Mouse (Mus musculus) ES-CJ7 (cell line): ENCODE measurements around the gene Rb1.
A peak's percentile ranks its signal among the peaks of the same experiment; 100 is the strongest.

Experiments
- DNase-seq: peaks from one replicate; pipeline ENCODE4 v3.0.0; 2011; ENCODE audit warnings: low read depth, low spot score

Rb1 gene

DNA sequence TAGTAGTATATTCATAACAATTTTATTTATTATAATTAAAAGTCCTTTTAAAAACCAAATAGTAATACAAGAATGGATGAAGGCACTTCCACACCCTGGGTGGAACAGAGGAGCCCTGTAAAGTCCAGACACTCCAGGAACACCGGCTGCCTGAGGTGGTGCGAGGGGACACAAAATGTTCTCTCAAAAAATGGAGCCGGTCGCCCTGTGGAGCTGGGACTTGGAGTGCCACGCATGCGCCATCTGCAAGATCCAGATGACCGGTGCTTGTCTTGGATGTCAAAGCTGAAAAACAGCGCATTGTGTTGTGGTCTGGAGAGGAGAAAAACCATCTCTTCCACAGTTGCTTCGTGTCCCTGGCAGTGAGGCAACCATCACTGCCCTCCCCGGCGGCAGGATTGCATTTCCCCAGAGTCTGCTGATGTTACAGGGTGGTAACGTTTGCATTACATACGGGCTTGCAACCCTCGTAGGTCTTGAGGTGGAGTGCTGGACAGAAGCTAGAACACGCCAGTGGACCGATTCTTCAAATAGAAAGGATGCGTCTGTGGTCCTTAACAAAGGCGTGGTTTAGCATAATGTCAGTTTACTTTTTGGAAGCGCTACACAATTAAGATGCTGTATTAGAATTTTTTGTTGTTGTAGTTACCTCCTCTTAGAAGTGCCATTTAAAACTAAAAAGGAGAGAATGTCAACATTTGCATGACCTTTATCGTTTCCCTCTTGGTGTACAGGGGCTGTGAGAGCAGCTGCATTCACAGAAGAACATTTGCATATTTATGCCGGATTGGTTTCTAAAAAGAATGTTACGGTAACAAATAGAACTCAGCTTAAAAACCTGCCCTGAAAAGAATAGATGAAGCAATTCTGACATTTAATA lies 9.5 kb upstream of the Rb1 start:
- peak; percentile 12 for DNase-seq

DNA sequence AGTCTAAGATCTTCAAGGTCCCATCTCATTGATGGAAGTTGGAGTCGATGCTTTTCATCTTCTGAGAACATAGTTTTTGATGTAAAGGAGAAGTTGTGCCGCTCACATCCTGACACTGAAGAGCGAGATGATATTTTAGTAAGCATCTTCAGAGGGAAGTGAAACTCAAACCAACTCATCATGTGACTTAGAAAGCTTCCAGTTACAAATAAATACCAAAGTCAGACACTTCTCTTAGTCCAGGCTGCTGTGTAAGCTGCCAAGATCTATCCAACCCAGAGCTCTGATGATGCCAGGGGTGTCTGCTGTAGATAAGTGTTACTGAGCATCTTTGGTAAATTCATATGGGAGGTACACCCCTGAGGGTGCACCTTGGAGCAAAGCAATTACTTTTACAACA lies 8.3 kb upstream of the Rb1 start:
- no peak for DNase-seq

DNA sequence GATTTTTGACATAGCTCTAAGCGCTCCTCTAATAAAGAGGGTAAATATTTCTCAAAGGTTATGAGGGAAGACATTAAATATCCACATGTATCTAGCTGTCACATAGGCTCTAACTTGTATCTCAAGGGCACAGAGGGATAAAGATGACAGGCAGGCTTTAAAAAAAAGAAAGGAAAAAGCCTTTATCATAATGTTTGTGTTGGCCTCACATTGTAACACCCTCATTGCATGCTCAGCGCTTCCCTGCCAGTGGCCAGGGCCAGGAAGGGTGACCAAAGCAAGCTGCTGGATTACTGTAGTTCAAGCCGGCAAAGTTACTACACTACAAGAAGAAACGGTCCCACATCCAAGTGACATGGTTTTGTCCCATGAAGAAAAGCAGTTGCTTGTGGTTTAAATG lies 5.8 kb upstream of the Rb1 start:
- no peak for DNase-seq

DNA sequence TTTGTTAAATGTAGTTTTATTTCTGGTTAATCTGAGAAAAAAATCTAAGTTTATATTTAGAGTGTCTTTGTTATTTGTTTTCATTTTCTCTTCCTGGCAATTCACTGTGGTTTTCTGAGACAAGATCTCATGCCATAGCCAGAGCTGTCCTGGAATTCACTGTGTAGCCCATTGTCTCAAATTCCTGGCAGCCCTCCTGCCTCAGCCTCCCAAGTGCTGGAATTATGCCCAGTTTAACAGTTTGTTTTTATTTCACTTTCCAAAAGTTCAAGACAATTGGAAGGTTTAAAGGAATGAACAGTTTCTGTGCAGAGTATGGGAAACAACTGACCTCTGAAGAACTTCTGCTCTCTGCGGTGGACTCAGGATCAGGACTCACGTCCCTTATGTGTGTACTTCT lies 4.2 kb upstream of the Rb1 start:
- no peak for DNase-seq

DNA sequence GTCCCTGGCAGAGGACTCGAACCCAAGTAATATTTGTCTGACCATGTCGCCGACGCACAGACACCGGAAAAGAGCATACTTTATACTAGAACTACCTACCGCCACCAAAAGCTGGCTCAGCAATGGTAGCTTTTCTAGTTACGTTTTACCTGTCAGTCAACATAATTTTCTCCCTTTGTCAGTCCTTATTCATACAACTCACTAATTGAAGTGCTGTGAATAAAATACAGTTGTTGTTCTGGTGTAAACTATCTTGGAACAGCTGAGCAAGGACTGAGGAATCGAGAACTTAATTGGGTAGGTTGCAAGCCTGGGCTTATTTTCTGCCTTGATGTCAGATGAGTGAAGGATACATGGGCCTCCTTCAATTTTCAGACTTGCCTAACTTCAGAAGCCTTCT lies 889 bp upstream of the Rb1 start:
- no peak for DNase-seq

DNA sequence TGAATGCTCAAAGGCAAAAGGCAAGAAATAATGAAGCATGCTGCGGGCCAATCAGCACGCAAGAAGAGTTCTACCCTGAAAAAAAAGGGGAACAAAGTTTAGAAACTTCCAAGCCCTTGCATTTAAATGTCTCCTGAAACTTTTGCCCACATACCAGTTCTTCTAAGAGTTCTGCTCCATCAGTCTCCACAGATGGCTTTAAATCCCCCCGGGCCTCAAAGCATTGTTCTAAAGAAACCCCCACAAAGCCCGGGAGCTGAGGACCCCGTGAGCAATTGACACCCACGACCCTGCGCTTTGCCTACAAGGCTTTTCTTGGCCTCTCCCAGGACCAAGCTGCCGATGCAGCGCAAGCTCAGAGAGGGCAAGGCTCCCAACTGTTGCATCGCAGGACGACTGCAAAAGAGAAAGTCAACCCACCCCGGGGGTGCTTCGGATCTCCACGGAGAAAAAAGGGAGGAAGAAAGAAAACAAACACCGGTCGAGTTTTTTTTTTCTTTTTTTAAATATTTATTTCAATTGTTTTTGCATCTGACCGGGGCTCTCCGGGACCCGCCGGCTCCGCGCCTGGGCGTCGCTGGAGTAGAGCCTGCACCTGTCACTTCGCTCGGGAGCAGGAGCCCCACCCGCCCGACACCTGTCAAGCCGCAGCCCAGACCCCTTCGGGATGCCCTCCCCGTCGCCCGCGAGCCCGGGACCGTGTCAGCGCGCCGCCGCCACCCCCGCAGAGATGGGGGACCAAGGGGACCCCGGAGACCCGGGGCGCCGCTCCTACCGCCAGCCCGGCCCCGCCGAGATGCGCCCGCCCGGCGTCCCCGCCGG lies 777 bp downstream of the Rb1 start:
- DNase-seq = peak; percentile 34

DNA sequence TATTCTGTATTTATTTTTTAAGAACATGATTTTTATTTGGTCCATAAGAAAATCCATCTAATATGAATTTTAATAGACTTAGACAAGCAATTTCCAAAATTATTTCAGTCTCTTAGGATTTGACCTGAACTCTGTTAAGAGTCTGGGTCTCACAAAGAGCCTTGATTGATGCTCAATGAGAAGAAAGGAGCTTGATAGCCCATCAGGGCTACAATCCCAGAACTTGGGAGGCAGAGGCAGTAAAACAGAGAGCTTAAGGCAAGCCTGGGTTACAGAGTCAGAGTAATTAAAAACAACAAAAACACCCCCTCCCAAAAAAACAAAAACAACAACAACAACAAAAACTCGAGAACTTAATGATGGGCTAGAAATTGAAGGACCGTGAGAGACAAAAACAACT lies 1.7 kb downstream of the Rb1 start:
- DNase-seq = no peak

DNA sequence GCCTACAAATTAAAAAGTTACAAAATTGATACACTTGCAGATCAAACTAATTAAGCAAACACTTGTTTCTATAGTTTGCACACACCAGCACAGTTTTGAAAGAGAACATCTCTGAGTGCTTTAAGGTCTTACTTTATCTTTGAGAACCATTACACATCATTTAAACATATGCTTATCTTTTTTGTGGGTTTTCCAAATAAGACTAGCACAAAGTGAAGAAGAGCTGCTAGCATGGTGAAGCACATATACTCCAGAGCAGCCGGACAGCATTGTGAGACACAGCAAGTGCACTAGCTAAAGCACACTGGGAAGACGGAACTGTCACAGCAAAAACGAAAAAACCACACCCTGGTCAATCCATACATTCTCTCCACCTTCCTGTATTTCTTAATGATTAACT lies 3.5 kb downstream of the Rb1 start:
- no peak for DNase-seq

DNA sequence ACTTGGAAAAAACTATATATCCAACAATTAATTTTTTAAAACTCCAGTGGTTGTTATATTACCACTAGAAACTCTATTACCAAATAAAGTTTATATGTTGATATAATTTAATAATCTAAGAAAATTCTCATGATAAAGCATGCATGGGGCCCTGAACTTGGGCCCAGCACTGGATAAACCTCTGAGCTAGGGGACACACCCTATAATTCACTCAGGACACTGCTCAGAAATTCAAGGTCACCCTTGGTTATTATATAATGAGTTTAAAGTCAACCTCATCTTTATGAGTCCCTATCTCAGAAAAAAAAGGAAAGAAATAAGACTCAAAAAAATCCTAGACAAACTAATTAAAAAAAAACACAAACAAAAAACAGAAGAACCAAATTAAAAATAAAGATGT lies 8.7 kb downstream of the Rb1 start:
- no peak for DNase-seq

DNA sequence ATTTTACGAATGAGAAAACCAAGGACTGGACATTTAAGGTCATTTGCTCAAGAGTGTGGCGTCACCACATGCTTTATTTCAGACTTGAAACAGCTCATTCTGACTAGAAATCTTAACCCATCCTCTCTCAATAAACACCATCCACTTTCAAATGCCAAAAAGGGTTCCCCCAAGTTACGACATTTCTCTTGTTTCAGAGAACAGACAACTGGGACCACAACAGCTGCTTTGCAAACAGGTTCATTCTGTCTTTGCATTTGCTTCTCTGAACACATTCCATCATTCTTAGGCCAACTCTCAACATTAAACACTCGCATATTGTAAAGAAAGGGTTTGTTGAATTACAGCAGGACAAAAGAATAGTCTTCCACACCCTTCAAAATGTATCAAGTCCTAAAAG lies 11.8 kb downstream of the Rb1 start:
- no peak for DNase-seq

DNA sequence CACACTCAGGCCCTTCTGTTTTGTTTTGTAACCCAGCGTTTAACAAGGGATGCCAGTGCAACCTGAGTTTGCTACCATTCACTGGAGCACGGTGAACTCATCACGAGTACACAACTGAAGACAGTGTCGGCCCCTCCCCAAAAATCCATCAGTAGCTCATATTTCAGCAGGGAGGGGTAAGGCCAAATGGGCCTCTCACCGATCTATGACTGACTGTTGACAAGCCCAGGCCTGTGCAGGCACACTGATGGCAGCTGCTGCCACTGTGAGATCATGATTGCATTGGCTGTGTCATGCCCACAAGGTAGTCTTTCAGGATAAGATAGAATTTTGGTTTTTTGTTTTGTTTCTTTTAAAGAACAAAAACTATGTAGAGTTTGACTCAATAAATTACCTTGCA lies 12.2 kb downstream of the Rb1 start:
- no peak for DNase-seq

DNA sequence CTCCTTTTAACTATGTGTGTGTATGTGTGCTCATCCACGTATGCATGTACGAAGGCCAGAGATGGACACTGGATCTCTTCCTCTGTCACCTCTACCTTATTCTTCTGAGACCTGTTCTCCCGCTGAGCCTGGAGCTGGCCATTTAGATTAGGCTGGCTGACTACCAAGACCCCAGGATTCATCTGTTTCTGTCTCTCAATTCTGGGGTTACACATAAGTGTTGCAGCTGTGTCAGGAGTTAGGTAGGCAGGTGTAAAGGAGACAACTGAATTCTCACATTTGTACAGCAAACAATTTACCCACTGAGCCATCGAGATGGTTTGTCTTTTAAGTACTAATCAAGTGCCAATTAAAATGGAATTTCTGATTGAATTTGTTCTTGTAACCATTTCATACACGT lies 12.7 kb downstream of the Rb1 start:
- DNase-seq = no peak

DNA sequence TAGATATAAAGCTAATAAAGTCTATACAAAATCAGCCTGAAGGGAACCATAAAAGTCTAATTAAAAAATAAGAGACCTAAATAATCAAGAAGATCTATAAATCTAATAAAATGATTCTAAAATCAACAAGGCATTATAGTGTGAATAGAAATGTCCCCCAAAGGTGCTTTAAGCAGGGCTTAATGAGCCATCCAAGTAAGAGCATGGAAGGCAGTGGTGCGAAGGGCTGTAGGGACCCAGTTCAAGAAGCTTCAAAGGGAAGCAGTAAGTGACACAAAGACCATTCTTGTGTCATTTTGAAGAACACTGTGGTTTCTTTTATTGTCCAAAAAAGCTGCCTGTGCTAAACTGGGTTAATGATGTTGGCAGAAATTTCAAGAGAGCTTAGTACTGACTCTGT lies 18.1 kb downstream of the Rb1 start:
- no peak for DNase-seq

DNA sequence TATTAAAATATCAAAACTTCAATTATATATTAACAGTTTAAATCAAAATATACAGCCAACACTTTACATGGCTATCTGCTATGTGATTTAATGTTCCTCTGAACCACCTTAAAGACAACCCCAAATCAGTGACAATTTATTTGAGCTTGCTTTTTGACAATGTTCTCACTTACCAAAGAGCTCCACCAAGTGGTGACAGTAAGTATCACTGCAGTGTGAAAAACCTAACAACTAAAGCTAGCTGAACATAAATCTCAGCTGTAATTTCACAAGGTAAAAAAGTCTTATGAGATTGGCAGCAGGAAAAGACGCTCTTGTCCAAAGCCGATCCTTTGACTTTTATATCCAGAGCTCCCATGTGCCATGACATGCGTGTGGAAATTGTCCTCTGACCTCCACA lies 22.4 kb downstream of the Rb1 start:
- DNase-seq = peak; percentile 41

DNA sequence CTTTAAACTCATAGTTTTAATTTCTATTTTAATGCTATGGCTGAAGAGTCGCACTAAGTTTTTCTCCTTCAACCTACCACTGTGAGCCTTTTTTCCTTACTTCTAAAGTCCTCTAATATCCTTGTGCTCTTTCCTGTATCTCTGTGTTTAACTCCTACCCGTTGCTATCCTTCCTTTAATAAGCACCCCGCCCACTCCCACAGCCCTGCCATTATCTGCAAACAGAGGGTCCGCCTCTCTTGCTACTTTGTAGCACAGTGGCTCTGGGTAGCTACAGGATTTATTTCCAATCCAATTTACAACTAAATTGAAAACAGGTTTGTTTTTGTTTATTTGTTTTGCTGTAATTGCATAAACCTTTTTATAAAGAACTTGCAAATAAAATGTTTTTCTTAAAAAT lies 23.8 kb downstream of the Rb1 start:
- DNase-seq = no peak

DNA sequence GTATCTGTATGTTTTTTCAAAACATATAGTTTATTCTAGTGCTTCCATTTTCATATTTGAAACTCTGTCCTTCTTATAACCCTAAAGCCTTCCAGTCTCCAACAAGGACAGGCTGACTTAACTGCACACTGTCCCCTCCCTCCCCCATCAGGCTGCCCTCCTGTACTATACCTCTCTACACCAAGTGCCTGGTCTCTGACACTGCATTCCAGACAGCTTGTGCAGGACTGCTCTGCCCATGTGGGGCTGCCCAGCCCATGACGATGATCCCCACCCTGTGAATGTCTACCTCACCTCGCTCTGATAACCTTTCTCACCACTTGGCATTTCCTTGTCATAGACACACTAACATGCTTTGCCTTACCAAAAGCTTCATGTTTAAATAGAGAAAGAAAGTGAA lies 30.1 kb downstream of the Rb1 start:
- DNase-seq = no peak

DNA sequence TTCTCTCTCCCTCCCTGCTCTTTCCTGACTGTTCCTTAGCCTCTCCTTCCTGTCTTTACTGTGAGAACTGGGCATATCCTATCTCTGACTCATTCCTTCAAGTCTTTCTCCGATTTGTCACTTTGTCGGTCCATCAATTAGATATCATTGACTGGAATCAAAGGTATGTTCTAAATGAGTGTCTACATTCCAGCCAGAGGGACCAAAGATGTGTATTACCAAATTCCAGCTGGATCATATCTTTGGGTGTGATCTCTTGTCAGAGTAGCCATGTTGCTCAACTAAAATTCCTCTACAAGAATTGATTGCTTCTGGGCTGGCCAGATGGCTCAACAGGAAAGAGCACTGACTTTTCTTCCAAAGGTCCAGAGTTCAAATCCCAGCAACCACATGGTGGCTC lies 32.0 kb downstream of the Rb1 start:
- no peak for DNase-seq

DNA sequence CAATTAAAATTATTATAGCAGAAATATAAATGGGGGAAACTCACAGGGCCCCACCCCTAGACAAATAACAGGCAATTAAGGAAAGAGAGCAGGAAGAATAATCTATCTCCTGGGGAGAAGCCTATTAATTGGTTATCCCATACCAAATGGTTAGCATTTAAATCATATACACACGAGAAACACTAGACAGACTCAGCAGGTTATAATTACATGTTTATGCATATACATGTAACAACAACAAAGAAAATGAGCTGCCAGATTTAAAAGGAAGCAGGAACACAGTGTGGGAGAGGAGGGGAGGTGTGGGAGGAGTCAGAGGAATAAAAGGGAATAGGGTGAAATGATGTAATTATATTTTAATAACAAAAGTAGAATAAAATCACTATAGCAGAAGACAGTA lies 33.2 kb downstream of the Rb1 start:
- no peak for DNase-seq

DNA sequence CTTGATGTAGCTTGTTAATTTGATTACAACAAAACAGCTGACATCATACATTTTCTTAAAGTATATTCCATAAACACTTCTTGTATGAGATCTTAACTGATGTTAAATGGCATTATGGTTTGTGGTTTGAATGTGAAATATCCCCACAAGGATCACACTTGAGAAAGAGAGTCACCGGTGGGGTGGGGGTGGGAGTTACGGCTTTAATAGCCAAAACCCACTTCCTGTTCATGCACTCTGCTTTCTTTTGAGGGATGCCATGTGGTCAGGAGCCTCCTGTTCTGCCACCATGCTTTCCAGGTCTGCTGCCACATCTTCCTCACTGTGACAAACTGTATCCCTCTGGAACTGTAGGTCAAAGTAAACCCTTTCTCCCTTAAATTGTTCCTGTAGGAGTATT lies 35.7 kb downstream of the Rb1 start:
- no peak for DNase-seq

DNA sequence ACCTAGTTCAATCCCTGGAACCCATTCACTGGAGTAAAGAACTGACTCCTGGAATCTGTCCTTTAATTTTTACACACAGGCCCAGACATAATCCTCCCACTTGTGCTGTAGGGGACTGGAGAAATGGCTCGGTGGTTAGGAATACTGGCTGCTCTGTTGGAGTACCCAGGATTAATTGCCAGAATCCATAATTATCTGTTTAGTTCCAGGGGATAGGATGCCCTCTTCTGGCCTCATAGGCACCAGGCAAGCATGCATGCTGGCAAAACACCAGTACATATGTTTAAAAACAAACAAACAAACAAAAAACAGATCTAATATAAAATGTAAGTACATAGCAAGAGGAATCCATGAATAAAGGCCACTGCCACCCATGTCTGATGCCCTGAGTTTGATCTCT lies 44.6 kb downstream of the Rb1 start:
- no peak for DNase-seq

DNA sequence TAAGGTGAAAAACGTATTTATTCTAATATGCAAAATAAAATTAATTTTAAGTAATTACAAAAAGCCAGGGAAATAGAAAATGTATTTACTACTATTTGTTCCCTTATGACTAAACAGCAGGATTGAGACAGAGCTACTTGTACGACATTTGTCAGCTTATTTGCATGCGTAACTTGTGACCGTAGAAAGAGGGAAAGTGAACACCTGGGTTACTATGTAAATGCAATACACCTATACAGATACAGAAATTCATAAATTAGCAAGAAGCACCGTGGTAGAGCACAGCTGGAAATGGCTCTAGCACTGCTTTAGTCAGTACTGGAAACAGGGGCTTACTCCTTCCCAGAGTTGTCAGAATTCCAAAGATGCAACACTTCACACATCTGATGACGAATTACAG lies 46.5 kb downstream of the Rb1 start:
- no peak for DNase-seq

DNA sequence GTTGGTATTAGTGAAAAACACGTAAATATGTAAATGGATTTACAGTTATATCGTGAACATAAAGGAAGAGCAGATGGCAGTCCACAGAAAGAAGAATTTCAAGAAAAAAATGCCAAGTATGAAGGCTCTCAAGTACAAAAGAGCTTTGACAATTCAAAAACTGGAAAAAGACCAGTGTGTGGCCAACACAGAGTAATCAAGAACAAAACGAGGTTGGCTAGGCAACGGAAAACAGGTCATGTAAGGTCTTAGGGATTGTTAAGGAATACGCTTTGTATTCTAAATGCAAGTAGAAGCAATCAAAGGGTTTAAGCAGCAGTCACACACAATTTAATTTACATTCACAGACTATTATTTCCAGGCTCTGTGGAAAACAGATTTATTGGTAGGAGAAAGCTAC lies 53.8 kb downstream of the Rb1 start:
- no peak for DNase-seq

DNA sequence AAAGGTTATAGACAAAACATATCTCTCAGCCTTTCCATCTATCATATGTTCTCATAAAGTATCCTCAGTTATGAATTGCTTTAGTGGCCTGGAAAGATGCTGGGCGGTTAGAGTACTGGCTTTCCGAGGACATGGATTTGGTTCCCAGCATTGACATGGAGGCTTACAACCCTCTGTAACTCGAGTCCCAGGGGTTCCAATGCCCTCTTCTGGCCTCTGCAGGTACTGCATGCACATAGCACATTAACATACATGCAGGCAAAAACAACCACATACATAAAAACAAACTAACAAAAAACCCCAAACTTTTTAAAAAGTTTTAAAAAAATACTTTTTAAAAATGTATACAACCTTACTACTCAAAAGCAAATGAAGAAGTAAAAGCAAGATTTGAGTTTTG lies 59.5 kb downstream of the Rb1 start:
- peak; percentile 70 for DNase-seq
